Mouse (Mus musculus): ENCODE data around the gene Gas2. TPM values are rescaled to one million over a fixed set of nuclear protein-coding genes. Genes with fewer than 3 reads are reported as not detected.

Gene Gas2
- total RNA-seq, 2 experiments from 2014 or later = 2.1 to 4.2 TPM

- no peak for TF ChIP-seq CTCF (IDR thresholded peaks at IDR 0.05)
- peak within 1 kb of the TSS; percentile 95 for H3K4me3 ChIP-seq
- H3K27ac ChIP-seq = peak within 1 kb of the TSS; percentile 97
- intact Hi-C loops (cut with DNase I) = no loop called here
- peak; percentile 98 for DNase-seq
Measured at GRCm38 (mm10) chr7:51862097-51862492, 280 bp downstream of the Gas2 start, which contains the start of gene Fancf. Fancf (minus strand) TSS chr7:51862267.

- no peak for DNase-seq
- intact Hi-C loops (cut with DNase I) = no loop called here
- peak overlapping the region; percentile 95 for H3K4me3 ChIP-seq
- no peak overlapping the region for H3K27ac ChIP-seq
- no peak for TF ChIP-seq CTCF (IDR thresholded peaks at IDR 0.05)
Measured at GRCm38 (mm10) chr7:51862842-51863241, 1.0 kb downstream of the Gas2 start.

- DNase-seq = no peak
- H3K4me3 ChIP-seq = no peak overlapping the region
- intact Hi-C loops (cut with DNase I) = no loop called here
- no peak for TF ChIP-seq CTCF (IDR thresholded peaks at IDR 0.05)
- no peak overlapping the region for H3K27ac ChIP-seq
Measured at GRCm38 (mm10) chr7:51865336-51865735, 3.5 kb downstream of the Gas2 start.

- no peak for TF ChIP-seq CTCF (IDR thresholded peaks at IDR 0.05)
- H3K27ac ChIP-seq = no peak overlapping the region
- no peak for DNase-seq
- no peak overlapping the region for H3K4me3 ChIP-seq
- intact Hi-C loops (cut with DNase I) = no loop called here
Measured at GRCm38 (mm10) chr7:51867983-51868382, 6.2 kb downstream of the Gas2 start.

- DNase-seq = no peak
- H3K4me3 ChIP-seq = no peak overlapping the region
- intact Hi-C loops (cut with DNase I) = no loop called here
- TF ChIP-seq CTCF (IDR thresholded peaks at IDR 0.05) = no peak
- H3K27ac ChIP-seq = no peak overlapping the region
Measured at GRCm38 (mm10) chr7:51872041-51872440, 10.2 kb downstream of the Gas2 start.

- intact Hi-C loops (cut with DNase I) = no loop called here
Measured at GRCm38 (mm10) chr7:51872597-51872996, 10.8 kb downstream of the Gas2 start.

GRCm38 (mm10) chr7:51876316-51876715, 14.5 kb downstream of the Gas2 start:
- intact Hi-C loops (cut with DNase I) = no loop called here
- no peak for TF ChIP-seq CTCF (IDR thresholded peaks at IDR 0.05)
- H3K4me3 ChIP-seq = no peak overlapping the region
- no peak overlapping the region for H3K27ac ChIP-seq
- no peak for DNase-seq

More at GRCm38 (mm10) chr7:51872597-51872996, 10.8 kb downstream of the Gas2 start:
- no peak overlapping the region for H3K4me3 ChIP-seq
- no peak for TF ChIP-seq CTCF (IDR thresholded peaks at IDR 0.05)
- no peak for DNase-seq
- H3K27ac ChIP-seq = no peak overlapping the region

GRCm38 (mm10) chr7:51878730-51879129, 16.9 kb downstream of the Gas2 start:
- no peak for TF ChIP-seq CTCF (IDR thresholded peaks at IDR 0.05)
- H3K4me3 ChIP-seq = peak overlapping the region; percentile 72
- peak overlapping the region; percentile 71 for H3K27ac ChIP-seq
- intact Hi-C loops (cut with DNase I) = no loop called here
- peak; percentile 39 for DNase-seq

- H3K4me3 ChIP-seq = peak overlapping the region; percentile 72
- TF ChIP-seq CTCF (IDR thresholded peaks at IDR 0.05) = no peak
- intact Hi-C loops (cut with DNase I) = no loop called here
- peak overlapping the region; percentile 71 for H3K27ac ChIP-seq
- DNase-seq = peak; percentile 54
Measured at GRCm38 (mm10) chr7:51879136-51879723, 17.4 kb downstream of the Gas2 start.

GRCm38 (mm10) chr7:51880121-51880520, 18.3 kb downstream of the Gas2 start:
- peak overlapping the region; percentile 48 for H3K27ac ChIP-seq
- no peak for DNase-seq
- TF ChIP-seq CTCF (IDR thresholded peaks at IDR 0.05) = no peak

GRCm38 (mm10) chr7:51885345-51885744, 23.5 kb downstream of the Gas2 start:
- no peak for DNase-seq
- intact Hi-C loops (cut with DNase I) = no loop called here
- no peak for TF ChIP-seq CTCF (IDR thresholded peaks at IDR 0.05)
- no peak overlapping the region for H3K4me3 ChIP-seq
- no peak overlapping the region for H3K27ac ChIP-seq

More at GRCm38 (mm10) chr7:51880121-51880520, 18.3 kb downstream of the Gas2 start:
- intact Hi-C loops (cut with DNase I) = no loop called here
- peak overlapping the region; percentile 31 for H3K4me3 ChIP-seq

- Histone ChIP-seq H3K4me3 (no peak overlapping the region), H3K27ac (no peak overlapping the region)
- DNase-seq = no peak
- intact Hi-C loops (cut with DNase I) = no loop called here
- no peak for TF ChIP-seq CTCF (IDR thresholded peaks at IDR 0.05)
Measured at GRCm38 (mm10) chr7:51887678-51888567, 26.1 kb downstream of the Gas2 start.

GRCm38 (mm10) chr7:51889601-51890000, 27.8 kb downstream of the Gas2 start:
- TF ChIP-seq CTCF (IDR thresholded peaks at IDR 0.05) = no peak
- Histone ChIP-seq H3K27ac (no peak overlapping the region), H3K4me3 (no peak overlapping the region)
- intact Hi-C loops (cut with DNase I) = no loop called here
- no peak for DNase-seq
